Mouse (Mus musculus) forebrain, embryonic 14.5 days (tissue): ENCODE measurements around the gene Slit2. TPM values are rescaled to one million over a fixed set of nuclear protein-coding genes. Genes with fewer than 3 reads are reported as not detected.
A peak's percentile ranks its signal among the peaks of the same experiment; 100 is the strongest.

ENCODE experiments used
- ATAC-seq: fragments of 200-750 bp; cut with Nextera tagmentation; 2 replicates; pipeline ENCODE4 v1.8.0; 2017; ENCODE audit warnings: mild to moderate bottlenecking, moderate library complexity
- DNase-seq: peaks from one replicate; pipeline ENCODE4 v3.0.0-alpha.2; 2015; ENCODE audit warnings: low spot score
- H3K27ac ChIP-seq: fragments of 300-500 bp; sonication (generic); 2 replicates; pipeline ENCODE4 v1.5.1; 2014; ENCODE audit warnings: low read depth, mild to moderate bottlenecking, control low read depth, low read length, moderate library complexity
- H3K27me3 ChIP-seq: fragments of 300-500 bp; sonication (generic); replicated peaks from 2 replicates; pipeline ENCODE4 v1.6.1; 2014; ENCODE audit warnings: low read length, control low read depth, mixed read lengths; ENCODE audit not compliant: control insufficient read depth, insufficient read depth
- H3K36me3 ChIP-seq: fragments of 300-500 bp; sonication (generic); 2 replicates; pipeline ENCODE4 v1.6.1; 2014; ENCODE audit warnings: low read length, control low read depth; ENCODE audit not compliant: control insufficient read depth, insufficient read depth
- H3K4me1 ChIP-seq: fragments of 300-500 bp; sonication (generic); 2 replicates; pipeline ENCODE4 v1.6.1; 2014; ENCODE audit warnings: antibody characterized with exemption, low read length, control low read depth; ENCODE audit not compliant: control insufficient read depth, insufficient read depth
- H3K4me2 ChIP-seq: fragments of 300-500 bp; sonication (generic); 2 replicates; pipeline ENCODE4 v1.6.1; 2014; ENCODE audit warnings: mild to moderate bottlenecking, control low read depth, low read length
- H3K4me3 ChIP-seq: fragments of 300-500 bp; sonication (generic); 2 replicates; pipeline ENCODE4 v1.5.1; 2014; ENCODE audit warnings: low read depth, low read length, control low read depth
- H3K9ac ChIP-seq: fragments of 300-500 bp; sonication (generic); 2 replicates; pipeline ENCODE4 v1.6.1; 2014; ENCODE audit warnings: mild to moderate bottlenecking, low read length, control low read depth, moderate library complexity
- H3K9me3 ChIP-seq: fragments of 300-500 bp; sonication (generic); replicated peaks from 2 replicates; pipeline ENCODE4 v1.6.1; 2016; ENCODE audit warnings: low read length, control low read depth, mixed read lengths; ENCODE audit not compliant: control insufficient read depth
- WGBS: fragments of 180-500 bp; shearing (Covaris S2); extraction: QIAGEN DNeasy Blood & Tissue Kit; methylation state at CpG from one replicate; pipeline ENCODE4 v1.1.7; 2014; 5-methylcytosine and 5-hydroxymethylcytosine counted together
- polyA plus RNA-seq: library from polyadenylated mRNA; unstranded; fragments of >200 nt; fragmentation: Nextera tagmentation; extraction: Ambion mirVana; gene quantifications from 2 replicates; pipeline ENCODE4 v1.2.1, GENCODE M21; 2014

Gene Slit2
- polyA plus RNA-seq = 10.0 and 11.3 TPM in 2 replicates

GRCm38 (mm10) chr5:47982941-47983701 is at the start of gene Slit2:
Gene Slit2, plus strand, starts transcription at chr5:47983138.
- 0 out of 2 replicates have a peak, but pooled peaks cover 3% of the 10 kb centered on the region for H3K27me3 ChIP-seq
- H3K36me3 ChIP-seq = no peaks in the 10 kb centered on the region
- peak within 1 kb of the TSS; percentile 74 for H3K27ac ChIP-seq
- peak within 1 kb of the TSS; percentile 96 for H3K4me2 ChIP-seq
- peak; percentile 85 for ATAC-seq
- peak within 1 kb of the TSS; percentile 63 for H3K4me3 ChIP-seq
- H3K9me3 ChIP-seq = no peaks in the 10 kb centered on the region
- peak within 1 kb of the TSS; percentile 75 for H3K9ac ChIP-seq
- WGBS = under 1% methylated on average over 63 of the region's 66 CpGs
- peak; percentile 83 for DNase-seq
- H3K4me1 ChIP-seq = peaks cover 13% of the 10 kb centered on the region; the same call in 1 of the 2 replicates

DNA sequence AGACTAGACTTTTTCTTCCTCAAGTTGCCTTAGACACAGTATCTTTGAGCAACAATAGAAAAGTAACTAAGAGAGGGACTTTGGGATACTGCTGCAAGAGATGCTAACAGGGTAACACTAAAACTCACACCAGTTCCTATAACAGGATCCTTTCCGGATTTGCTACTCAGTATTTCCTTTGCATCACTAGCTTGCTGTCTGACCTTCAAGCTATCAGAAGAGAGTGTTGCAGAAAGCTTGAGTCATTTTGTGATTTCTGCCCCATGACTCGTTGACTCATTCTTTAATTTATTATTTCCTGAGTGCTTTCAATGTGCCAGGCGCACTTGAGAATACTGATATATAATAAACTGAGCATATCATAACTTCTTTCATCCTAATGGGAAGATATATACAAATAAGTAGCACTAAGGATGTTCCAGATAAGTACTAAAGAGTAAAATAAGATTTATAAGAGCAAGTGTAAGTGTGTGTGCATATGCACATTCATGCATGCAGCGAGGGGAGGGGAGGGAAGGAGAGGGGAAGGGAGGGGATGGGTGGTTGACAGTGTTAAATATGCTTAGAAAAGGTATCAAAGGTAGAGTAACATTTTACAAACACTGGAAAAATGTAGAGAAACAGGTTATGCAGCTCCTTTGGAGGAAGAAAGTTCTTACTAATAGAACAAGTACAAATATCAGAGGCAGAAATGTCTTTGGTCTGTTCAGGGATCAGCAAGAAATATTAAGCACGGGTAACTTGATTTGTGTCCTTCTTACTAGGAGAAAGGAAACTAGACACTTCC is 44.2 kb upstream of the Slit2 start:
- Histone ChIP-seq H3K36me3 (no peaks in the 10 kb centered on the region), H3K9ac (no peak overlapping the region), H3K4me2 (no peak overlapping the region), H3K4me3 (no peak overlapping the region), H3K27ac (no peak overlapping the region), H3K9me3 (no peaks in the 10 kb centered on the region), H3K4me1 (no peaks in the 10 kb centered on the region), H3K27me3 (no peaks in the 10 kb centered on the region)
- 86% methylated on average over 5 of the region's 5 CpGs for WGBS
- ATAC-seq = no peak
- no peak for DNase-seq

GRCm38 (mm10) chr5:47956451-47956850 is 26.5 kb upstream of the Slit2 start:
- H3K4me1 ChIP-seq = no peaks in the 10 kb centered on the region
- no peaks in the 10 kb centered on the region for H3K9me3 ChIP-seq
- no peak overlapping the region for H3K9ac ChIP-seq
- H3K36me3 ChIP-seq = no peaks in the 10 kb centered on the region
- no peak overlapping the region for H3K4me3 ChIP-seq
- H3K27ac ChIP-seq = no peak overlapping the region
- DNase-seq (no peak), ATAC-seq (no peak)
- no peak overlapping the region for H3K4me2 ChIP-seq
- H3K27me3 ChIP-seq = no peaks in the 10 kb centered on the region
- 73% methylated on average over 1 of the region's 1 CpGs for WGBS

- Histone ChIP-seq H3K4me3 (no peak overlapping the region), H3K9ac (no peak overlapping the region), H3K36me3 (no peaks in the 10 kb centered on the region), H3K27ac (no peak overlapping the region), H3K9me3 (no peaks in the 10 kb centered on the region), H3K4me2 (no peak overlapping the region), H3K27me3 (no peaks in the 10 kb centered on the region), H3K4me1 (no peaks in the 10 kb centered on the region)
- DNase-seq (peak; percentile 21), ATAC-seq (peak; percentile 42; the same call in 1 of the 2 replicates)
- WGBS = 69% methylated on average over 2 of the region's 2 CpGs
Measured at GRCm38 (mm10) chr5:47975795-47976194, 7.1 kb upstream of the Slit2 start.

DNA sequence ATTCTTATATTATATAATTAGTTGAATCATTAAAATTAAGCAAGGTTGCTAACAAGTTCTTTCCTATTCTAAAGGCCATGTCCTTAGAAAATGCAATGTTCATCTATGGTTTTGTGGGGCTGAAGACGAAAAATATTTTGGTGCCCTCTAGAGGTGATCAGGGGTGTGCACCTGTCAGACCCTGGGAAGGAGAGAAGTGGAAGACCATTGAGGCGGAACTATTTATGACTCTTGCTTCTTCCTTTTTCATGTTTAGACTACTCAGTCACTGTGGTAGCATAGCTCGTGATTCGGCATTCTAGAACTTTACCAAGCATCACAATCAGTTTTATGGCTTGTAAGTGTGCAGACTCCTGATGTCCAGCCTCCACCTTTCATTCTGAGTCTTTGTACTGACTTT is 3.6 kb upstream of the Slit2 start:
- no peak overlapping the region for H3K9ac ChIP-seq
- 39% methylated on average over 4 of the region's 4 CpGs for whole genome bisulfite sequencing

GRCm38 (mm10) chr5:47980459-47980858 is 2.5 kb upstream of the Slit2 start:
- ATAC-seq = no peak
- no peak overlapping the region for H3K27ac ChIP-seq
- WGBS = 26% methylated on average over 5 of the region's 5 CpGs
- DNase-seq = no peak
- H3K9ac ChIP-seq = no peak overlapping the region
- H3K9me3 ChIP-seq = no peaks in the 10 kb centered on the region
- H3K27me3 ChIP-seq = 0 out of 2 replicates have a peak, but pooled peaks cover 3% of the 10 kb centered on the region
- H3K4me2 ChIP-seq = no peak overlapping the region
- no peaks in the 10 kb centered on the region for H3K36me3 ChIP-seq
- peaks cover 11% of the 10 kb centered on the region; the same call in 1 of the 2 replicates for H3K4me1 ChIP-seq
- H3K4me3 ChIP-seq = no peak overlapping the region

More for the DNA sequence above, 3.6 kb upstream of the Slit2 start:
- peaks cover 1% of the 10 kb centered on the region; the same call in 1 of the 2 replicates for H3K4me1 ChIP-seq
- no peaks in the 10 kb centered on the region for H3K36me3 ChIP-seq
- H3K27ac ChIP-seq = no peak overlapping the region
- H3K9me3 ChIP-seq = no peaks in the 10 kb centered on the region
- ATAC-seq (no peak), DNase-seq (peak; percentile 38)
- no peak overlapping the region for H3K4me2 ChIP-seq
- H3K4me3 ChIP-seq = no peak overlapping the region
- no peaks in the 10 kb centered on the region for H3K27me3 ChIP-seq

- 53% methylated on average over 8 of the region's 8 CpGs for WGBS
- Histone ChIP-seq H3K4me1 (peaks cover 13% of the 10 kb centered on the region; the same call in 1 of the 2 replicates), H3K36me3 (no peaks in the 10 kb centered on the region), H3K27ac (no peak overlapping the region), H3K27me3 (0 out of 2 replicates have a peak, but pooled peaks cover 3% of the 10 kb centered on the region), H3K4me3 (no peak overlapping the region), H3K9ac (no peak overlapping the region), H3K9me3 (no peaks in the 10 kb centered on the region), H3K4me2 (peak overlapping the region; percentile 96)
- ATAC-seq (no peak), DNase-seq (no peak)
Measured at GRCm38 (mm10) chr5:47981951-47982350, 987 bp upstream of the Slit2 start.

GRCm38 (mm10) chr5:47983746-47984583 is 1.0 kb downstream of the Slit2 start:
- Histone ChIP-seq H3K9ac (peak overlapping the region; percentile 75), H3K27ac (peak overlapping the region; percentile 74; the same call in 1 of the 2 replicates), H3K4me1 (peaks cover 13% of the 10 kb centered on the region; the same call in 1 of the 2 replicates), H3K4me3 (peak overlapping the region; percentile 63), H3K36me3 (no peaks in the 10 kb centered on the region), H3K4me2 (peak overlapping the region; percentile 96), H3K9me3 (no peaks in the 10 kb centered on the region), H3K27me3 (0 out of 2 replicates have a peak, but pooled peaks cover 3% of the 10 kb centered on the region)
- ATAC-seq (peak; percentile 6), DNase-seq (peak; percentile 49)
- under 1% methylated on average over 38 of the region's 38 CpGs for WGBS
